Mouse (Mus musculus) adrenal gland, adult 2 months (tissue): Measurements from ENCODE around the gene Hist1h4k. TPM values are rescaled to one million over a fixed set of nuclear protein-coding genes. Genes with fewer than 3 reads are reported as not detected.
"Not testable (repeated sequence)": the region's sequence is repeated elsewhere in the genome, so short reads cannot be mapped to it uniquely, and the experiment has no call there.

Source experiments
- DNase-seq: peaks from one replicate; pipeline ENCODE4 v3.0.0; 2021
- long read RNA-seq: library from polyadenylated mRNA; stranded (forward); transcript quantifications from one replicate; pipeline ENCODE4 v2.0.0, GENCODE M21; 2021
- polyA plus RNA-seq: library from polyadenylated mRNA; depleted of rRNA; stranded (reverse); fragments of >200 nt; gene quantifications from 2 replicates; pipeline ENCODE4 v1.2.3, GENCODE M21; 2012; rRNA removed
- total RNA-seq, 2 experiments: library from RNA; stranded (reverse); gene quantifications; 2 replicates each; pipeline ENCODE4 v1.2.3; 2021

Hist1h4k gene
- total RNA-seq: 100 to 1,000 TPM in 1 of 2 experiments, 10 to 100 TPM in 1; 76.0 to 101 TPM
- 10.2 and 12.5 TPM in 2 replicates for polyA plus RNA-seq
- long read RNA-seq: 0 reads

GRCm38 (mm10) chr13:21750159-21751017 lies at the start of gene Hist1h4k:
Gene Hist1h4k, minus strand, starts transcription at chr13:21750505.
- peak; percentile 86 for DNase-seq

- DNase-seq: not testable (repeated sequence)
Observed at GRCm38 (mm10) chr13:21797163-21797562, 46.9 kb upstream of the Hist1h4k start.

- no peak for DNase-seq
Observed at GRCm38 (mm10) chr13:21795584-21795983, 45.3 kb upstream of the Hist1h4k start.

- DNase-seq: peak; percentile 14
Observed at GRCm38 (mm10) chr13:21790601-21791283, 40.4 kb upstream of the Hist1h4k start.

GRCm38 (mm10) chr13:21789925-21790324 lies 39.6 kb upstream of the Hist1h4k start:
- no peak for DNase-seq

GRCm38 (mm10) chr13:21787760-21788593 lies 37.7 kb upstream of the Hist1h4k start:
- DNase-seq: no peak

GRCm38 (mm10) chr13:21786899-21787629 lies 36.8 kb upstream of the Hist1h4k start, which contains the start of the genes Hist1h2an and Hist1h2bp:
Gene Hist1h2an, minus strand, starts transcription at chr13:21787218.
Gene Hist1h2bp, plus strand, starts transcription at chr13:21787461.
- peak; percentile 92 for DNase-seq

- DNase-seq: no peak
Observed at GRCm38 (mm10) chr13:21786189-21786898, 36.0 kb upstream of the Hist1h4k start.

GRCm38 (mm10) chr13:21784311-21784710 lies 34.0 kb upstream of the Hist1h4k start:
- DNase-seq: no peak

- DNase-seq: no peak
Observed at GRCm38 (mm10) chr13:21783734-21784161, 33.4 kb upstream of the Hist1h4k start.

- peak; percentile 79 for DNase-seq
Observed at GRCm38 (mm10) chr13:21783255-21783617, 32.9 kb upstream of the Hist1h4k start, which contains the start of gene Hist1h3i. Gene Hist1h3i, minus strand, starts transcription at chr13:21783370.

- DNase-seq: peak; percentile 34
Observed at GRCm38 (mm10) chr13:21782361-21783254, 32.3 kb upstream of the Hist1h4k start.

GRCm38 (mm10) chr13:21781639-21782038 lies 31.3 kb upstream of the Hist1h4k start:
- no peak for DNase-seq

GRCm38 (mm10) chr13:21781021-21781555 lies 30.8 kb upstream of the Hist1h4k start:
- no peak for DNase-seq

- peak; percentile 82 for DNase-seq
Observed at GRCm38 (mm10) chr13:21779767-21780731, 29.7 kb upstream of the Hist1h4k start, which contains the start of gene Hist1h1b. Gene Hist1h1b, minus strand, starts transcription at chr13:21780625.

GRCm38 (mm10) chr13:21778814-21779766 lies 28.8 kb upstream of the Hist1h4k start:
- peak; percentile 74 for DNase-seq
